Mouse (Mus musculus) midbrain, embryonic 10.5 days (tissue): ENCODE results near the gene Tnik. TPM values are rescaled to one million over a fixed set of nuclear protein-coding genes. Genes with fewer than 3 reads are reported as not detected.

ENCODE experiments used
- DNase-seq: peaks from one replicate; pipeline ENCODE4 v3.0.0-alpha.2; 2017; ENCODE audit warnings: low spot score
- H3K27ac ChIP-seq: fragments of 300-500 bp; sonication (generic); replicated peaks from 2 replicates; pipeline ENCODE4 v1.5.1; 2016; ENCODE audit warnings: mild to moderate bottlenecking
- H3K27me3 ChIP-seq: fragments of 300-500 bp; sonication (generic); 2 replicates; pipeline ENCODE4 v1.6.1; 2016; ENCODE audit warnings: low read depth, mild to moderate bottlenecking; ENCODE audit not compliant: poor library complexity, severe bottlenecking
- H3K36me3 ChIP-seq: fragments of 300-500 bp; sonication (generic); 2 replicates; pipeline ENCODE4 v1.6.1; 2016; ENCODE audit warnings: mild to moderate bottlenecking, moderate library complexity
- H3K4me1 ChIP-seq: fragments of 300-500 bp; sonication (generic); 2 replicates; pipeline ENCODE4 v1.6.1; 2016
- H3K4me3 ChIP-seq: fragments of 300-500 bp; sonication (generic); 2 replicates; pipeline ENCODE4 v1.5.1; 2016; ENCODE audit warnings: mild to moderate bottlenecking, moderate library complexity
- H3K9me3 ChIP-seq: fragments of 300-500 bp; sonication (generic); replicated peaks from 2 replicates; pipeline ENCODE4 v1.6.1; 2016; ENCODE audit warnings: mild to moderate bottlenecking
- WGBS: fragments of 180-500 bp; shearing (Covaris S2); methylation state at CpG from one replicate; pipeline ENCODE4 v1.1.7; 2016; 5-methylcytosine and 5-hydroxymethylcytosine counted together
- polyA plus RNA-seq: library from polyadenylated mRNA; unstranded; fragments of >200 nt; fragmentation: Nextera tagmentation; extraction: Ambion mirVana; gene quantifications from 2 replicates; pipeline ENCODE4 v1.2.1, GENCODE M21; 2016

The Tnik gene
- polyA plus RNA-seq, 1 experiment from 2014 or later = 6.6 TPM

- Histone ChIP-seq H3K9me3 (no peaks in the 10 kb centered on the region), H3K4me1 (peaks cover 5% of the 10 kb centered on the region), H3K27ac (no peak overlapping the region), H3K36me3 (no peaks in the 10 kb centered on the region), H3K27me3 (no peaks in the 10 kb centered on the region), H3K4me3 (no peak overlapping the region)
- DNase-seq = no peak
Observed at GRCm38 (mm10) chr3:28654740-28655139, 391.7 kb downstream of the Tnik start.

- no peak overlapping the region for H3K27ac ChIP-seq
- 43% methylated on average over 1 of the region's 1 CpGs for WGBS
- no peaks in the 10 kb centered on the region for H3K9me3 ChIP-seq
- H3K36me3 ChIP-seq = no peaks in the 10 kb centered on the region
- DNase-seq = no peak
- peaks cover 5% of the 10 kb centered on the region for H3K4me1 ChIP-seq
- H3K27me3 ChIP-seq = no peaks in the 10 kb centered on the region
- H3K4me3 ChIP-seq = no peak overlapping the region
Observed at GRCm38 (mm10) chr3:28658349-28658748, 395.3 kb downstream of the Tnik start.

GRCm38 (mm10) chr3:28680851-28681250 is 417.8 kb downstream of the Tnik start:
- DNase-seq = no peak
- no peaks in the 10 kb centered on the region for H3K9me3 ChIP-seq
- peaks cover 11% of the 10 kb centered on the region; the same call in 1 of the 2 replicates for H3K4me1 ChIP-seq
- H3K27me3 ChIP-seq = no peaks in the 10 kb centered on the region
- WGBS = 77% methylated on average over 7 of the region's 7 CpGs
- no peaks in the 10 kb centered on the region for H3K36me3 ChIP-seq
- H3K4me3 ChIP-seq = no peak overlapping the region
- H3K27ac ChIP-seq = no peak overlapping the region

- peaks cover 11% of the 10 kb centered on the region; the same call in 1 of the 2 replicates for H3K4me1 ChIP-seq
- no peaks in the 10 kb centered on the region for H3K36me3 ChIP-seq
- 57% methylated on average over 6 of the region's 6 CpGs for WGBS
- no peak overlapping the region for H3K4me3 ChIP-seq
- H3K9me3 ChIP-seq = no peaks in the 10 kb centered on the region
- no peak for DNase-seq
- H3K27ac ChIP-seq = no peak overlapping the region
- H3K27me3 ChIP-seq = no peaks in the 10 kb centered on the region
Observed at GRCm38 (mm10) chr3:28681866-28682265, 418.9 kb downstream of the Tnik start.

GRCm38 (mm10) chr3:28682411-28682810 is 419.4 kb downstream of the Tnik start:
- H3K4me3 ChIP-seq = no peak overlapping the region
- H3K9me3 ChIP-seq = no peaks in the 10 kb centered on the region
- H3K4me1 ChIP-seq = peaks cover 11% of the 10 kb centered on the region; the same call in 1 of the 2 replicates
- H3K36me3 ChIP-seq = no peaks in the 10 kb centered on the region
- no peak overlapping the region for H3K27ac ChIP-seq
- WGBS = 87% methylated on average over 3 of the region's 3 CpGs
- no peak for DNase-seq
- H3K27me3 ChIP-seq = no peaks in the 10 kb centered on the region

- DNase-seq = no peak
- 89% methylated on average over 2 of the region's 2 CpGs for WGBS
- no peak overlapping the region for H3K4me3 ChIP-seq
Observed at GRCm38 (mm10) chr3:28685510-28685909, 422.5 kb downstream of the Tnik start.

GRCm38 (mm10) chr3:28694811-28695210 is 431.8 kb downstream of the Tnik start:
- WGBS = 92% methylated on average over 5 of the region's 5 CpGs
- no peaks in the 10 kb centered on the region for H3K27me3 ChIP-seq
- no peak for DNase-seq

More at GRCm38 (mm10) chr3:28685510-28685909, 422.5 kb downstream of the Tnik start:
- Histone ChIP-seq H3K27me3 (no peaks in the 10 kb centered on the region), H3K27ac (no peak overlapping the region), H3K36me3 (no peaks in the 10 kb centered on the region), H3K9me3 (no peaks in the 10 kb centered on the region), H3K4me1 (peaks cover 11% of the 10 kb centered on the region; the same call in 1 of the 2 replicates)

GRCm38 (mm10) chr3:28695608-28696007 is 432.6 kb downstream of the Tnik start:
- no peak overlapping the region for H3K4me3 ChIP-seq
- DNase-seq = no peak
- H3K36me3 ChIP-seq = no peaks in the 10 kb centered on the region
- no peaks in the 10 kb centered on the region for H3K9me3 ChIP-seq
- no peaks in the 10 kb centered on the region for H3K27me3 ChIP-seq
- 84% methylated on average over 13 of the region's 13 CpGs for WGBS
- H3K4me1 ChIP-seq = no peaks in the 10 kb centered on the region
- H3K27ac ChIP-seq = no peak overlapping the region

More at GRCm38 (mm10) chr3:28694811-28695210, 431.8 kb downstream of the Tnik start:
- H3K36me3 ChIP-seq = no peaks in the 10 kb centered on the region
- H3K4me1 ChIP-seq = no peaks in the 10 kb centered on the region
- H3K9me3 ChIP-seq = no peaks in the 10 kb centered on the region
- no peak overlapping the region for H3K4me3 ChIP-seq
- H3K27ac ChIP-seq = no peak overlapping the region

GRCm38 (mm10) chr3:28696162-28696561 is 433.1 kb downstream of the Tnik start:
- Histone ChIP-seq H3K27me3 (no peaks in the 10 kb centered on the region), H3K27ac (no peak overlapping the region), H3K4me1 (no peaks in the 10 kb centered on the region), H3K36me3 (no peaks in the 10 kb centered on the region), H3K4me3 (no peak overlapping the region), H3K9me3 (no peaks in the 10 kb centered on the region)
- WGBS = 89% methylated on average over 10 of the region's 10 CpGs
- DNase-seq = no peak

GRCm38 (mm10) chr3:28697797-28698196 is 434.8 kb downstream of the Tnik start, which contains the start of gene Slc2a2:
Gene Slc2a2, plus strand, starts transcription at chr3:28697903.
- 83% methylated on average over 2 of the region's 2 CpGs for WGBS
- no peak for DNase-seq
- Histone ChIP-seq H3K4me1 (no peaks in the 10 kb centered on the region), H3K9me3 (no peaks in the 10 kb centered on the region), H3K27ac (no peak within 1 kb of the TSS), H3K27me3 (no peaks in the 10 kb centered on the region), H3K4me3 (no peak within 1 kb of the TSS), H3K36me3 (no peaks in the 10 kb centered on the region)

- 80% methylated on average over 4 of the region's 4 CpGs for WGBS
- H3K4me3 ChIP-seq = no peak overlapping the region
- no peak overlapping the region for H3K27ac ChIP-seq
- no peak for DNase-seq
- no peaks in the 10 kb centered on the region for H3K27me3 ChIP-seq
- no peaks in the 10 kb centered on the region for H3K36me3 ChIP-seq
- H3K9me3 ChIP-seq = no peaks in the 10 kb centered on the region
- no peaks in the 10 kb centered on the region for H3K4me1 ChIP-seq
Observed at GRCm38 (mm10) chr3:28699601-28700000, 436.6 kb downstream of the Tnik start.

GRCm38 (mm10) chr3:28705522-28706137 is 442.6 kb downstream of the Tnik start:
- WGBS = 81% methylated on average over 10 of the region's 10 CpGs

GRCm38 (mm10) chr3:28706736-28707135 is 443.7 kb downstream of the Tnik start:
- no peaks in the 10 kb centered on the region for H3K36me3 ChIP-seq
- WGBS = 82% methylated on average over 4 of the region's 4 CpGs
- DNase-seq = no peak
- no peaks in the 10 kb centered on the region for H3K4me1 ChIP-seq
- no peak overlapping the region for H3K4me3 ChIP-seq
- no peaks in the 10 kb centered on the region for H3K27me3 ChIP-seq
- H3K27ac ChIP-seq = no peak overlapping the region
- 0 out of 2 replicates have a peak, but pooled peaks cover 4% of the 10 kb centered on the region for H3K9me3 ChIP-seq

More at GRCm38 (mm10) chr3:28705522-28706137, 442.6 kb downstream of the Tnik start:
- Histone ChIP-seq H3K36me3 (no peaks in the 10 kb centered on the region), H3K27ac (no peak overlapping the region), H3K4me3 (no peak overlapping the region), H3K4me1 (no peaks in the 10 kb centered on the region), H3K9me3 (0 out of 2 replicates have a peak, but pooled peaks cover 4% of the 10 kb centered on the region), H3K27me3 (no peaks in the 10 kb centered on the region)
- DNase-seq = no peak
